ENCODE assay signal across 8 mouse cellular contexts in genomic region chr13:98867810-98868209, GRCm38 (mm10). TPM values are rescaled to one million over a fixed set of nuclear protein-coding genes. Genes with fewer than 3 reads are reported as not detected.
A peak's percentile ranks its signal among the peaks of the same experiment; 100 is the strongest.
DNase-seq lines count a peak whose midpoint lies in the region; ATAC-seq and TF ChIP-seq lines count a peak whose summit lies in the region.

No protein-coding gene starts in this region.

- H3K4me2 ChIP-seq in intestine, embryonic 14.5 days (ENCODE audit: low read length): no peak overlapping the region
- no peak overlapping the region for H3K4me2 ChIP-seq in midbrain, postnatal 0 days (ENCODE audit: low read depth, low read length, poor library complexity, severe bottlenecking)

- no peak overlapping the region for H3K27ac ChIP-seq in cerebellum, adult 2 months (ENCODE audit: insufficient read depth, low read length)
- H3K27ac ChIP-seq in intestine, embryonic 14.5 days (ENCODE audit: low read depth): no peak overlapping the region
- no peak overlapping the region for H3K27ac ChIP-seq in midbrain, postnatal 0 days (ENCODE audit: low read depth, low read length)

- H3K4me3 ChIP-seq in cerebellum, adult 2 months (replicated peaks; ENCODE audit: insufficient read depth, low read depth, low read length): no peak overlapping the region
- no peak overlapping the region for H3K4me3 ChIP-seq in intestine, embryonic 14.5 days (ENCODE audit: low read depth, low read length)
- no peak overlapping the region for H3K4me3 ChIP-seq in midbrain, postnatal 0 days (ENCODE audit: low read depth, low read length)

- intact Hi-C loops in left cerebral cortex, postnatal 4 days (cut with DNase I): loop anchor here (5.0 kb wide), 1 partner anchor 464 kb away; no protein-coding TSS in a partner anchor

- no peaks in the 10 kb centered on the region for H3K9me3 ChIP-seq in intestine, embryonic 14.5 days (ENCODE audit: control insufficient read depth, low read length)
- H3K9me3 ChIP-seq in midbrain, postnatal 0 days (ENCODE audit: low read length): no peaks in the 10 kb centered on the region

- peak; percentile 51 to 65 for DNase-seq in B cell, adult 2 months
- DNase-seq in ES-CJ7 (ENCODE audit: low read depth, low spot score): peak; percentile 87
- peak; percentile 41 for DNase-seq in cerebellum, adult 2 months
- peak; percentile 45 for DNase-seq in forelimb bud, embryonic 11.5 days (ENCODE audit: low read depth, low spot score)
- no peak for DNase-seq in intestine, embryonic 14.5 days (ENCODE audit: low spot score)
- peak; percentile 25 for DNase-seq in left cerebral cortex, postnatal 4 days
- DNase-seq in midbrain, postnatal 0 days (ENCODE audit: low spot score): peak; percentile 73
- DNase-seq in yolk sac, embryonic 10.5 days (ENCODE audit: low spot score): peak; percentile 17

- WGBS in cerebellum, adult 2 months: 36% methylated on average over 2 of the region's 2 CpGs
- WGBS in intestine, embryonic 14.5 days: 65% methylated on average over 2 of the region's 2 CpGs
- 48% methylated on average over 2 of the region's 2 CpGs for WGBS in midbrain, postnatal 0 days

- peak; percentile 77; the same call in 1 of the 2 replicates for TF ChIP-seq CTCF in cerebellum, adult 2 months (IDR thresholded peaks at IDR 0.05; ENCODE audit: borderline replicate concordance, insufficient read depth, low read depth, low read length)
- TF ChIP-seq CTCF in midbrain, postnatal 0 days (IDR thresholded peaks at IDR 0.05): peak; percentile 83

- H3K36me3 ChIP-seq in intestine, embryonic 14.5 days (ENCODE audit: control insufficient read depth, insufficient read depth, low read length): peaks cover 96% of the 10 kb centered on the region
- H3K36me3 ChIP-seq in midbrain, postnatal 0 days (ENCODE audit: insufficient read depth, low read length): peaks cover 58% of the 10 kb centered on the region

- TF ChIP-seq POLR2A in cerebellum, adult 2 months (IDR thresholded peaks at IDR 0.05; ENCODE audit: borderline replicate concordance, insufficient read depth, low read length): no peak

- H3K4me1 ChIP-seq in cerebellum, adult 2 months (ENCODE audit: control insufficient read depth, insufficient read depth, low read length): no peaks in the 10 kb centered on the region
- no peaks in the 10 kb centered on the region for H3K4me1 ChIP-seq in intestine, embryonic 14.5 days (replicated peaks; ENCODE audit: control insufficient read depth, insufficient read depth, low read length)
- no peaks in the 10 kb centered on the region for H3K4me1 ChIP-seq in midbrain, postnatal 0 days (ENCODE audit: insufficient read depth, low read length)

- H3K9ac ChIP-seq in intestine, embryonic 14.5 days (ENCODE audit: low read length): no peak overlapping the region
- H3K9ac ChIP-seq in midbrain, postnatal 0 days (replicated peaks; ENCODE audit: low read length, poor library complexity, severe bottlenecking): no peak overlapping the region

- no peaks in the 10 kb centered on the region for H3K27me3 ChIP-seq in cerebellum, adult 2 months (ENCODE audit: control insufficient read depth, insufficient read depth, low read length)
- no peaks in the 10 kb centered on the region for H3K27me3 ChIP-seq in intestine, embryonic 14.5 days (replicated peaks; ENCODE audit: control insufficient read depth, insufficient read depth, low read length)
- no peaks in the 10 kb centered on the region for H3K27me3 ChIP-seq in midbrain, postnatal 0 days (ENCODE audit: insufficient read depth, low read length)

- peak; percentile 37; the same call in 1 of the 2 replicates for ATAC-seq in intestine, embryonic 14.5 days (replicated peaks; ENCODE audit: low FRiP score, low TSS enrichment, low read depth)
- ATAC-seq in midbrain, postnatal 0 days (ENCODE audit: low FRiP score): peak; percentile 71

RNA-seq across cellular contexts. Expression of gene Fcho2, which starts 52.6 kb away (rescaled TPM):
- polyA plus RNA-seq in cerebellum, adult 2 months (2012; rRNA removed): 21.1 and 22.7 TPM in 2 replicates
- 33.0 and 37.5 TPM in 2 replicates for polyA plus RNA-seq in intestine, embryonic 14.5 days (2014; fragmentation: Nextera tagmentation; extraction: Ambion mirVana)
- 10 to 100 TPM; 43.2 to 47.7 TPM for total RNA-seq in left cerebral cortex, postnatal 4 days (2021)
- 16.4 and 27.0 TPM in 2 replicates for total RNA-seq in midbrain, postnatal 0 days (2014; rRNA removed)
- polyA plus RNA-seq in midbrain, postnatal 0 days (2015; fragmentation: Nextera tagmentation; extraction: Ambion mirVana): 12.9 and 15.1 TPM in 2 replicates

RNA-seq across cellular contexts. Expression of gene Tnpo1, which starts 58.4 kb away (rescaled TPM):
- 23.9 and 24.8 TPM in 2 replicates for polyA plus RNA-seq in cerebellum, adult 2 months (2012; rRNA removed)
- polyA plus RNA-seq in intestine, embryonic 14.5 days (2014; fragmentation: Nextera tagmentation; extraction: Ambion mirVana): 51.1 and 53.1 TPM in 2 replicates
- total RNA-seq in left cerebral cortex, postnatal 4 days (2021): 100 to 1,000 TPM in 1 of 2 experiments, 10 to 100 TPM in 1; 98.9 to 122 TPM
- total RNA-seq in midbrain, postnatal 0 days (2014; rRNA removed): 78.8 and 85.8 TPM in 2 replicates
- 16.6 and 20.1 TPM in 2 replicates for polyA plus RNA-seq in midbrain, postnatal 0 days (2015; fragmentation: Nextera tagmentation; extraction: Ambion mirVana)
